ENCODE assay signal across 1 mouse cellular context in the genomic region with DNA sequence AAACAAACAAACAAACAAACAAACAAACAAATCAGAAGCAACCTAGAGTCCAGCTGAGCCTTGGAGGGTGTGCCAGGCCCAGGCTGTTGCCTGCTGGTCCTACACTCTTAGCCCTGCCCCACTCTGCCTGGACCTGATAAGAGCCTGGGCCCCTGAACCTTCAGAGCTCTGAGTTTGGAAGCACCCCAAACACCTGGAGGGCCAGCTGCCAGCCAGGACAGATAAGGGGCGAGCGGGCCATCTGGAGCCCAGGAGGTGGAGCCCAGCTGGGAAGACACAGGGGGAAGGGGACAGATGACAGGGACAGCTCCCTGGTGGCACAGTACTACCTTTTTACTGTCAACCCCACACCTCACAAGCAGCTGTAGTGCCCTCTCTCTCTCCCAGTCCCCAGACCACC.
TF ChIP-seq lines count a peak whose summit lies in the region.

No protein-coding gene starts in this region.

TF ChIP-seq in MEL, 35 proteins besides CTCF, POLR2A, EP300 and RAD21:
- TF ChIP-seq TAL1 (IDR thresholded peaks at IDR 0.05; ENCODE audit: low read length), result peak; percentile 74
- TF ChIP-seq CHD1 (IDR thresholded peaks at IDR 0.05; ENCODE audit: low read depth, low read length), result no peak
- peak; percentile 97 for TF ChIP-seq TCF12 (IDR thresholded peaks at IDR 0.05; ENCODE audit: low read depth, low read length)
- TF ChIP-seq ZMIZ1 (IDR thresholded peaks at IDR 0.05; ENCODE audit: low read depth, low read length), result no peak
- peak; percentile 35; the same call in 1 of the 2 replicates for TF ChIP-seq GATA1 (IDR thresholded peaks at IDR 0.05; ENCODE audit: low read depth, low read length)
- TF ChIP-seq ETS1 (IDR thresholded peaks at IDR 0.05; ENCODE audit: low read depth, low read length), result peak; percentile 85
- no peak; the same call in 1 of the 2 replicates for TF ChIP-seq RCOR1 (IDR thresholded peaks at IDR 0.05; ENCODE audit: low read depth, low read length)
